Mouse (Mus musculus) forebrain, embryonic 11.5 days (tissue): ENCODE data around the gene St3gal5. TPM values are rescaled to one million over a fixed set of nuclear protein-coding genes. Genes with fewer than 3 reads are reported as not detected.

Experiments used
- ATAC-seq: fragments of 200-750 bp; cut with Nextera tagmentation; replicated peaks from 2 replicates; pipeline ENCODE4 v1.8.0; 2017; ENCODE audit warnings: moderate TSS enrichment; ENCODE audit not compliant: low FRiP score
- DNase-seq: peaks from one replicate; pipeline ENCODE4 v3.0.0-alpha.2; 2017; ENCODE audit warnings: low spot score
- H3K27ac ChIP-seq: fragments of 300-500 bp; sonication (generic); 2 replicates; pipeline ENCODE4 v1.5.1; 2014; ENCODE audit warnings: low read depth, low read length
- H3K27me3 ChIP-seq: fragments of 300-500 bp; sonication (generic); 2 replicates; pipeline ENCODE4 v1.6.1; 2014; ENCODE audit warnings: mild to moderate bottlenecking, low read length, mixed read lengths; ENCODE audit not compliant: control insufficient read depth, insufficient read depth
- H3K36me3 ChIP-seq: fragments of 300-500 bp; sonication (generic); 2 replicates; pipeline ENCODE4 v1.6.1; 2014; ENCODE audit warnings: mild to moderate bottlenecking, low read length, moderate library complexity, mixed read lengths; ENCODE audit not compliant: control insufficient read depth, insufficient read depth
- H3K4me1 ChIP-seq: fragments of 300-500 bp; sonication (generic); replicated peaks from 2 replicates; pipeline ENCODE4 v1.6.1; 2014; ENCODE audit warnings: low read length, mixed read lengths; ENCODE audit not compliant: control insufficient read depth, insufficient read depth
- H3K4me2 ChIP-seq: fragments of 300-500 bp; sonication (generic); 2 replicates; pipeline ENCODE4 v1.6.1; 2014; ENCODE audit warnings: low read depth, mild to moderate bottlenecking, low read length, moderate library complexity, mixed read lengths; ENCODE audit not compliant: severe bottlenecking
- H3K4me3 ChIP-seq: fragments of 300-500 bp; sonication (generic); 2 replicates; pipeline ENCODE4 v1.5.1; 2014; ENCODE audit warnings: low read depth, low read length
- H3K9ac ChIP-seq: fragments of 300-500 bp; sonication (generic); 2 replicates; pipeline ENCODE4 v1.6.1; 2014; ENCODE audit warnings: low read length
- H3K9me3 ChIP-seq: fragments of 300-500 bp; sonication (generic); 2 replicates; pipeline ENCODE4 v1.6.1; 2016; ENCODE audit warnings: low read length, mixed read lengths; ENCODE audit not compliant: control insufficient read depth
- WGBS: fragments of 180-500 bp; shearing (Covaris S2); extraction: QIAGEN DNeasy Blood & Tissue Kit; methylation state at CpG from one replicate; pipeline ENCODE4 v1.1.7; 2014; 5-methylcytosine and 5-hydroxymethylcytosine counted together
- polyA plus RNA-seq: library from polyadenylated mRNA; unstranded; fragments of >200 nt; fragmentation: Nextera tagmentation; extraction: Ambion mirVana; gene quantifications from 2 replicates; pipeline ENCODE4 v1.2.1, GENCODE M21; 2014

The St3gal5 gene
- polyA plus RNA-seq, 1 experiment from 2014 or later = 43.3 TPM

- Histone ChIP-seq H3K4me1 (no peaks in the 10 kb centered on the region), H3K9ac (no peak overlapping the region), H3K4me3 (no peak overlapping the region), H3K27me3 (no peaks in the 10 kb centered on the region), H3K27ac (no peak overlapping the region), H3K36me3 (no peaks in the 10 kb centered on the region), H3K4me2 (no peak overlapping the region), H3K9me3 (no peaks in the 10 kb centered on the region)
- DNase-seq (no peak), ATAC-seq (no peak)
- 93% methylated on average over 3 of the region's 3 CpGs for WGBS
Measured at GRCm38 (mm10) chr6:72171391-72171790, 74.0 kb downstream of the St3gal5 start.

GRCm38 (mm10) chr6:72173350-72173749, 76.0 kb downstream of the St3gal5 start:
- no peak overlapping the region for H3K4me2 ChIP-seq
- H3K9me3 ChIP-seq = no peaks in the 10 kb centered on the region
- WGBS = 87% methylated on average over 1 of the region's 1 CpGs
- ATAC-seq = no peak
- H3K4me3 ChIP-seq = no peak overlapping the region
- DNase-seq = no peak
- H3K36me3 ChIP-seq = no peaks in the 10 kb centered on the region
- H3K27ac ChIP-seq = no peak overlapping the region
- H3K27me3 ChIP-seq = no peaks in the 10 kb centered on the region
- no peak overlapping the region for H3K9ac ChIP-seq
- H3K4me1 ChIP-seq = no peaks in the 10 kb centered on the region

- no peak overlapping the region for H3K4me3 ChIP-seq
- H3K27me3 ChIP-seq = no peaks in the 10 kb centered on the region
- DNase-seq (no peak), ATAC-seq (no peak)
- H3K4me1 ChIP-seq = no peaks in the 10 kb centered on the region
- H3K9me3 ChIP-seq = no peaks in the 10 kb centered on the region
- H3K4me2 ChIP-seq = no peak overlapping the region
- H3K9ac ChIP-seq = no peak overlapping the region
- H3K27ac ChIP-seq = no peak overlapping the region
- no peaks in the 10 kb centered on the region for H3K36me3 ChIP-seq
- 56% methylated on average over 3 of the region's 3 CpGs for WGBS
Measured at GRCm38 (mm10) chr6:72175419-72175818, 78.0 kb downstream of the St3gal5 start.

- 80% methylated on average over 5 of the region's 5 CpGs for WGBS
Measured at GRCm38 (mm10) chr6:72176004-72176403, 78.6 kb downstream of the St3gal5 start.

GRCm38 (mm10) chr6:72177417-72177816, 80.0 kb downstream of the St3gal5 start:
- Histone ChIP-seq H3K9me3 (no peaks in the 10 kb centered on the region), H3K36me3 (no peaks in the 10 kb centered on the region), H3K4me1 (no peaks in the 10 kb centered on the region), H3K4me2 (no peak overlapping the region), H3K27ac (no peak overlapping the region), H3K4me3 (no peak overlapping the region), H3K9ac (no peak overlapping the region), H3K27me3 (no peaks in the 10 kb centered on the region)
- DNase-seq (no peak), ATAC-seq (no peak)
- 74% methylated on average over 3 of the region's 3 CpGs for WGBS

More at GRCm38 (mm10) chr6:72176004-72176403, 78.6 kb downstream of the St3gal5 start:
- Histone ChIP-seq H3K27ac (no peak overlapping the region), H3K27me3 (no peaks in the 10 kb centered on the region), H3K4me1 (no peaks in the 10 kb centered on the region), H3K9ac (no peak overlapping the region), H3K36me3 (no peaks in the 10 kb centered on the region), H3K4me3 (no peak overlapping the region), H3K9me3 (no peaks in the 10 kb centered on the region), H3K4me2 (no peak overlapping the region)
- ATAC-seq = no peak
- no peak for DNase-seq

GRCm38 (mm10) chr6:72179006-72179405, 81.6 kb downstream of the St3gal5 start:
- DNase-seq = no peak
- WGBS = 96% methylated on average over 3 of the region's 3 CpGs
- no peaks in the 10 kb centered on the region for H3K9me3 ChIP-seq
- no peak overlapping the region for H3K27ac ChIP-seq
- no peak overlapping the region for H3K4me2 ChIP-seq
- no peak overlapping the region for H3K9ac ChIP-seq
- H3K4me1 ChIP-seq = no peaks in the 10 kb centered on the region
- no peak for ATAC-seq
- no peaks in the 10 kb centered on the region for H3K36me3 ChIP-seq
- H3K4me3 ChIP-seq = no peak overlapping the region
- no peaks in the 10 kb centered on the region for H3K27me3 ChIP-seq

- Histone ChIP-seq H3K27me3 (no peaks in the 10 kb centered on the region), H3K9me3 (no peaks in the 10 kb centered on the region), H3K4me1 (no peaks in the 10 kb centered on the region), H3K4me2 (no peak overlapping the region), H3K27ac (no peak overlapping the region), H3K36me3 (no peaks in the 10 kb centered on the region), H3K9ac (no peak overlapping the region), H3K4me3 (no peak overlapping the region)
- 83% methylated on average over 12 of the region's 12 CpGs for WGBS
- ATAC-seq = no peak
- DNase-seq = no peak
Measured at GRCm38 (mm10) chr6:72179562-72180502, 82.4 kb downstream of the St3gal5 start.

- Histone ChIP-seq H3K4me3 (no peak overlapping the region), H3K36me3 (no peaks in the 10 kb centered on the region), H3K4me1 (peaks cover 5% of the 10 kb centered on the region; the same call in 1 of the 2 replicates), H3K27ac (no peak overlapping the region), H3K4me2 (no peak overlapping the region), H3K9ac (no peak overlapping the region), H3K27me3 (no peaks in the 10 kb centered on the region), H3K9me3 (no peaks in the 10 kb centered on the region)
- DNase-seq (no peak), ATAC-seq (no peak)
- 90% methylated on average over 5 of the region's 5 CpGs for WGBS
Measured at GRCm38 (mm10) chr6:72184576-72184975, 87.2 kb downstream of the St3gal5 start.
